Mouse (Mus musculus) G1E (cell line): Measurements from ENCODE around the gene Hypk.

Experiments used
- CTCF ChIP-seq: IDR thresholded peaks from 2 replicates; pipeline ENCODE4 v1.5.1; 2012; ENCODE audit warnings: low read depth, low read length, inconsistent platforms, mixed read lengths
- GATA1 ChIP-seq: IDR thresholded peaks from 2 replicates; pipeline ENCODE4 v1.6.1; 2012; ENCODE audit warnings: borderline replicate concordance, low read length, inconsistent platforms, mixed read lengths
- GATA2 ChIP-seq: IDR thresholded peaks from 2 replicates; pipeline ENCODE4 v1.6.1; 2012; ENCODE audit warnings: low read depth, low read length, inconsistent platforms, borderline replicate concordance
- POLR2AphosphoS5 ChIP-seq: IDR thresholded peaks from 2 replicates; pipeline ENCODE4 v1.6.1; 2012; ENCODE audit warnings: low read depth, low read length, inconsistent platforms; ENCODE audit not compliant: insufficient replicate concordance
- TAL1 ChIP-seq: conservative IDR thresholded peaks from 2 replicates; pipeline ENCODE4 v1.6.1; 2012; ENCODE audit warnings: low read depth, low read length, inconsistent platforms, mixed read lengths

DNA sequence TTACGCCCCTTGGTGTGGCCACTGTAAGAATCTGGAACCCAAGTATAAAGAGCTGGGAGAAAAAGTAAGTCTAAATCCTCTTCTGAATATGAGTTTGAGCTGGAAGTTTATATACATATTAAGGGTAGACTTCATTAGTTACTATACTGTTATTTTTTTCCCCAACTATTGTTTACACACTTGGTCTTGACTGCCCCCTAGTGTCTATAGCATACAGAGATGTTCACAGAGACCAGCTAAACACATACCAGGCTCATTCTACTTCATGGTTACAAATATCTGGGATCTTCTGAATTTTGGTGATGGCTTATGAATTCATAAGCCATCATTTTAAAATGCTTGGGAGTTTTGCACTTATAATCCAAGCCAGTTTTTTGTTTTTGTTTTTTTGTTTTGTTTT is 18.2 kb upstream of the Hypk start:
- TF ChIP-seq GATA1 (no peak), CTCF (0 out of 2 replicates have a peak, but pooled peaks have one; percentile 30), POLR2AphosphoS5 (no peak), TAL1 (no peak), GATA2 (no peak)
